Mouse (Mus musculus): Measurements from ENCODE around the gene Pin1rt1. TPM values are rescaled to one million over a fixed set of nuclear protein-coding genes. Genes with fewer than 3 reads are reported as not detected.

The Pin1rt1 gene
- polyA plus RNA-seq, 1 experiment from 2014 or later = not detected

- H3K27ac ChIP-seq (replicated peaks) = no peak overlapping the region
- WGBS = 92% methylated on average over 4 of the region's 4 CpGs
- no peak for ATAC-seq (ENCODE audit: low FRiP score, low read depth)
These were observed 31.4 kb downstream of the Pin1rt1 start for GRCm38 (mm10) chr2:104684771-104685170.

DNA sequence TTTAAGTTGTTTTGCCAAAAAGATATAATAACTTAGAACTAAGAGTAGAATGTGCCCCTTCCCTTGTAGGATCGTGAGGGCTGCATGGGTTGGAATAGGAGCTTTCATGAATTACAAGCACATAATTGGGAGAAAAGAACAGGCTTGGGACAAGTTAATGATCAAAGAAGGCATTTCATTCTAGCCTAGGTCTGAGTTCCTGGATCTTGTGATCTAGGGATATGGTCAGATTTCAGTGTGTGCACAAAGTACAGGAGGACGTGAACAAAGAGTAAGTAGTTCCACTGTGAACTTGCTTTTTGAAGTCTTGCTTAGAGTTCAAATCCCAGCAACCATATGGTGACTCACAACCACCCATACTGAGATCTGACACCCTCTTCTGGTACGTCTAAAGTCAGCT lies 38.9 kb downstream of the Pin1rt1 start:
- H3K9me3 ChIP-seq = no peaks in the 10 kb centered on the region
- H3K36me3 ChIP-seq = peaks cover 36% of the 10 kb centered on the region
- no peaks in the 10 kb centered on the region for H3K27me3 ChIP-seq
- WGBS = 85% methylated on average over 3 of the region's 3 CpGs
- no peaks in the 10 kb centered on the region for H3K4me1 ChIP-seq
- H3K27ac ChIP-seq (replicated peaks) = no peak overlapping the region
- no peak overlapping the region for H3K4me2 ChIP-seq (replicated peaks)
- H3K9ac ChIP-seq (replicated peaks) = no peak overlapping the region
- ATAC-seq (ENCODE audit: low FRiP score, low read depth) = no peak
- no peak overlapping the region for H3K4me3 ChIP-seq

More at GRCm38 (mm10) chr2:104684771-104685170, 31.4 kb downstream of the Pin1rt1 start:
- H3K4me2 ChIP-seq (replicated peaks) = no peak overlapping the region
- H3K9ac ChIP-seq (replicated peaks) = no peak overlapping the region
- H3K27me3 ChIP-seq = no peaks in the 10 kb centered on the region
- H3K4me1 ChIP-seq = peaks cover 6% of the 10 kb centered on the region; the same call in 1 of the 2 replicates
- H3K4me3 ChIP-seq = no peak overlapping the region
- no peaks in the 10 kb centered on the region for H3K9me3 ChIP-seq
- peaks cover 39% of the 10 kb centered on the region for H3K36me3 ChIP-seq

DNA sequence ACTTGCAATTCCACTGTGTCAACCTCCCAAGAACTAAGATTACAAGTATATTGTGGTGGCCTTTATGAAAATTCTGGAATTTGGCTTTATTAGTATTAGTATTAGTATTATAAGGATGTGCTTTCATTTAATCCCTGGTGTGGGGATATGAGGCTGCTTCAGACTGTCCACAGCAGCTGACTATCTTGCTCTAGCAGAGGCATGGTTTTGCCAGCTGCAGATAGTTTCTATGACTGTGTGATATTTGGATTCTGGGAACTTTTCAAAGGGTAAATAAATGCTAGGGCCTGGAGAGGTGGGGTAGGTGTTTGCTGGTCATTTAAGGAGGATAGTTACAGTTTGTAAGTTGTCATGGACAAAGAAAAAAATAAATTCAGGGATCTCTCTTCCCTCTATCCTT lies 44.5 kb downstream of the Pin1rt1 start:
- Histone ChIP-seq H3K4me2 (replicated peaks) (no peak overlapping the region), H3K9me3 (no peaks in the 10 kb centered on the region), H3K27me3 (no peaks in the 10 kb centered on the region), H3K4me1 (no peaks in the 10 kb centered on the region), H3K27ac (replicated peaks) (no peak overlapping the region), H3K4me3 (no peak overlapping the region), H3K36me3 (peaks cover 9% of the 10 kb centered on the region; the same call in 1 of the 2 replicates), H3K9ac (replicated peaks) (no peak overlapping the region)
- no peak for ATAC-seq (ENCODE audit: low FRiP score, low read depth)

GRCm38 (mm10) chr2:104669122-104669804 lies 46.9 kb downstream of the Pin1rt1 start:
- Histone ChIP-seq H3K27me3 (no peaks in the 10 kb centered on the region), H3K4me2 (replicated peaks) (no peak overlapping the region), H3K4me3 (no peak overlapping the region), H3K36me3 (peaks cover 29% of the 10 kb centered on the region), H3K9me3 (no peaks in the 10 kb centered on the region), H3K9ac (replicated peaks) (no peak overlapping the region), H3K27ac (replicated peaks) (no peak overlapping the region), H3K4me1 (no peaks in the 10 kb centered on the region)
- 88% methylated on average over 6 of the region's 6 CpGs for WGBS
- no peak for ATAC-seq (ENCODE audit: low FRiP score, low read depth)

Other genes with a start within 250 kb of the Pin1rt1 start
- 9.4 and 11.3 TPM in 2 replicates for gene Hipk3, start 221.9 kb downstream of the Pin1rt1 start, polyA plus RNA-seq (2016; fragmentation: Nextera tagmentation; extraction: Ambion mirVana)
- gene Cstf3, start 125.9 kb downstream of the Pin1rt1 start, polyA plus RNA-seq (2016; fragmentation: Nextera tagmentation; extraction: Ambion mirVana) = 112 and 116 TPM in 2 replicates
- gene Tcp11l1, start 4.2 kb downstream of the Pin1rt1 start, polyA plus RNA-seq (2016; fragmentation: Nextera tagmentation; extraction: Ambion mirVana) = 68.4 and 73.4 TPM in 2 replicates
- 3.4 and 3.8 TPM in 2 replicates for gene Depdc7, start 26.5 kb upstream of the Pin1rt1 start, polyA plus RNA-seq (2016; fragmentation: Nextera tagmentation; extraction: Ambion mirVana)
- 11.0 and 12.9 TPM in 2 replicates for gene Qser1, start 100.4 kb upstream of the Pin1rt1 start, polyA plus RNA-seq (2016; fragmentation: Nextera tagmentation; extraction: Ambion mirVana)
- gene Prrg4, start 133.5 kb upstream of the Pin1rt1 start, polyA plus RNA-seq (2016; fragmentation: Nextera tagmentation; extraction: Ambion mirVana) = 0.43 and 0.73 TPM in 2 replicates
- gene Ccdc73, start 151.4 kb upstream of the Pin1rt1 start, polyA plus RNA-seq (2016; fragmentation: Nextera tagmentation; extraction: Ambion mirVana) = 8.5 and 8.9 TPM in 2 replicates